Mouse (Mus musculus): ENCODE data around the gene Apol9b. TPM values are rescaled to one million over a fixed set of nuclear protein-coding genes. Genes with fewer than 3 reads are reported as not detected.
A peak's percentile ranks its signal among the peaks of the same experiment; 100 is the strongest.

Gene Apol9b
- total RNA-seq, 2 experiments from 2014 or later: not detected

- ATAC-seq (replicated peaks; ENCODE audit: poor library complexity, severe bottlenecking): no peak
Measured at GRCm38 (mm10) chr15:77745081-77745480, 16.2 kb downstream of the Apol9b start.

GRCm38 (mm10) chr15:77746326-77746725 is 17.5 kb downstream of the Apol9b start:
- no peak for ATAC-seq (replicated peaks; ENCODE audit: poor library complexity, severe bottlenecking)

- no peak for ATAC-seq (replicated peaks; ENCODE audit: poor library complexity, severe bottlenecking)
Measured at GRCm38 (mm10) chr15:77748414-77748813, 19.6 kb downstream of the Apol9b start.

- ATAC-seq (replicated peaks; ENCODE audit: poor library complexity, severe bottlenecking): no peak
Measured at GRCm38 (mm10) chr15:77749717-77750116, 20.9 kb downstream of the Apol9b start.

GRCm38 (mm10) chr15:77750461-77750860 is 21.6 kb downstream of the Apol9b start:
- peak; percentile 58 for ATAC-seq (replicated peaks; ENCODE audit: poor library complexity, severe bottlenecking)

GRCm38 (mm10) chr15:77752443-77752842 is 23.6 kb downstream of the Apol9b start:
- no peak; the same call in 1 of the 2 replicates for ATAC-seq (replicated peaks; ENCODE audit: poor library complexity, severe bottlenecking)

- no peak for ATAC-seq (replicated peaks; ENCODE audit: poor library complexity, severe bottlenecking)
Measured at GRCm38 (mm10) chr15:77755132-77755531, 26.3 kb downstream of the Apol9b start.

- no peak for ATAC-seq (replicated peaks; ENCODE audit: poor library complexity, severe bottlenecking)
Measured at GRCm38 (mm10) chr15:77756081-77756480, 27.2 kb downstream of the Apol9b start.

- peak; percentile 76 for ATAC-seq (replicated peaks; ENCODE audit: poor library complexity, severe bottlenecking)
Measured at GRCm38 (mm10) chr15:77756848-77757247, 28.0 kb downstream of the Apol9b start, which contains the start of gene Apol8. TSS of gene Apol8 (minus strand) at chr15:77757003.

GRCm38 (mm10) chr15:77757586-77758226 is 28.9 kb downstream of the Apol9b start:
- ATAC-seq (replicated peaks; ENCODE audit: poor library complexity, severe bottlenecking): no peak

- no peak for ATAC-seq (replicated peaks; ENCODE audit: poor library complexity, severe bottlenecking)
Measured at GRCm38 (mm10) chr15:77760037-77760436, 31.2 kb downstream of the Apol9b start.

GRCm38 (mm10) chr15:77761083-77761482 is 32.2 kb downstream of the Apol9b start:
- ATAC-seq (replicated peaks; ENCODE audit: poor library complexity, severe bottlenecking): no peak

GRCm38 (mm10) chr15:77761561-77762380 is 32.9 kb downstream of the Apol9b start:
- peak; percentile 70; the same call in 1 of the 2 replicates for ATAC-seq (replicated peaks; ENCODE audit: poor library complexity, severe bottlenecking)

GRCm38 (mm10) chr15:77763050-77763449 is 34.2 kb downstream of the Apol9b start:
- no peak for ATAC-seq (replicated peaks; ENCODE audit: poor library complexity, severe bottlenecking)

- ATAC-seq (replicated peaks; ENCODE audit: poor library complexity, severe bottlenecking): no peak
Measured at GRCm38 (mm10) chr15:77763702-77764101, 34.9 kb downstream of the Apol9b start.

GRCm38 (mm10) chr15:77764391-77765006 is 35.7 kb downstream of the Apol9b start:
- no peak for ATAC-seq (replicated peaks; ENCODE audit: poor library complexity, severe bottlenecking)

GRCm38 (mm10) chr15:77765484-77766093 is 36.8 kb downstream of the Apol9b start:
- ATAC-seq (replicated peaks; ENCODE audit: poor library complexity, severe bottlenecking): no peak

- no peak for ATAC-seq (replicated peaks; ENCODE audit: poor library complexity, severe bottlenecking)
Measured at GRCm38 (mm10) chr15:77766981-77767380, 38.1 kb downstream of the Apol9b start.

- ATAC-seq (replicated peaks; ENCODE audit: poor library complexity, severe bottlenecking): no peak
Measured at GRCm38 (mm10) chr15:77770341-77770740, 41.5 kb downstream of the Apol9b start.

- no peak for ATAC-seq (replicated peaks; ENCODE audit: poor library complexity, severe bottlenecking)
Measured at GRCm38 (mm10) chr15:77770942-77771341, 42.1 kb downstream of the Apol9b start.

All from granulocyte monocyte progenitor cell, adult 5-6 weeks (primary cell).